Mouse (Mus musculus) heart, adult 2 months (tissue): Measurements from ENCODE around the gene Myt1.

Source experiments
- CTCF ChIP-seq: fragments of 200-600 bp; IDR thresholded peaks from 2 replicates; pipeline ENCODE4 v1.8.1; 2022; ENCODE audit warnings: antibody characterized with exemption, mild to moderate bottlenecking, moderate library complexity
- EP300 ChIP-seq: fragments of 200-500 bp; IDR thresholded peaks from 2 replicates; pipeline ENCODE4 v1.6.1; 2011; ENCODE audit warnings: low read depth, low read length, control low read depth; ENCODE audit not compliant: insufficient read depth
- POLR2A ChIP-seq: fragments of 200-500 bp; IDR thresholded peaks from 2 replicates; pipeline ENCODE4 v1.6.1; 2011; ENCODE audit warnings: mild to moderate bottlenecking, low read depth, low read length, control low read depth; ENCODE audit not compliant: insufficient read depth

DNA sequence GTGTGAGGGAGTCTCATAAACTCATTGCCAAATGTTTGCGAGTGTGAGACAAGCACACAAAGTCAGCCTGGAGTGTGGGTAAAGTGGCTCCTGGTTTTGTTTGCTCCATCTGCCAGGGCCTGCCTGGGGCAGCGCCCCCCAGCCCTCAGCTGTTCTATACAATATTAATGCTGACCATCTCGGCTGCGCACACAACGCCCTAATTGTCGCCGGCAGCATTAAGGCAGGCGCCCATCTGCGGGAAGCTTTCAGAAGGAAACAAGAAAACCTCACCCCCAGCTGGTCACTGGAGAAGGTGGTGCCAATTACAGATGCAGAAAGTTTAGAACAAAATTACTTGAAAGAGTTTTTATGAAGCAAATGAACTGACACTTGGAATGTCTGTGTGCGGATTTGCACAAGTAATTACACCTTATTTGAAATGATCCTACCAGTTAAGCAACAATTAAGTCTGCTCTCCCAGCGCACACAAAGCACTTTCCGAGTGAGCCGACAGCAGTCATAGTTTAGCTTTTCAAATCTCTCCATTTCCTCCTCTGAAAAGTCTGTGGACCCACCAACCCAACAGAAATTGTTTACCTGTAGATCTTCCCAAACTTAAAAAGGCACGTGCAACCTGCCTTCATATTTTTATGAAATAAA lies 875 bp downstream of the Myt1 start:
- TF ChIP-seq POLR2A (no peak), EP300 (no peak), CTCF (no peak)
